Mouse (Mus musculus): ENCODE measurements around the gene Dusp10. TPM values are rescaled to one million over a fixed set of nuclear protein-coding genes. Genes with fewer than 3 reads are reported as not detected.

Gene Dusp10
- polyA plus RNA-seq, 1 experiment from 2014 or later: 7.0 TPM

DNA sequence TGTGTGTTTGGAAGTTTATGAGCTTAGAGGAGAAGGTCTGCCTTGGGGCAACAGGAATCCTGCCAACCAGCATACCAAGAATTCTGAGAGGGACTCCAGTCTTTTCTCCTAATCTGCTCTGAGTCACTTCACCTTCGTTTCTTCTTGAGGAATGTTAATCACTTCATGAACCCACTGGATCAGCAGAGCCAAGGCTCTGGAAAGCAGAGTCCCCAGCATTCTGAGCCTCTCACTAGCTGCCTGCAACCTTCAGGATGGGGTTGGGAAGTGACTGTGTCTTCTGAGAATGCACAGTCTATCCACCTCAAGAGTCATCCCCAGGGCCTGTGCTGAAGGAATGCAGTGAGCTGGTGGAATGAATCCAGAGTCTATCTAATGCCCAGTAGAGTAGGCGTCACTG lies 63.7 kb downstream of the Dusp10 start:
- Histone ChIP-seq H3K9me3 (no peaks in the 10 kb centered on the region), H3K4me1 (replicated peaks) (no peaks in the 10 kb centered on the region), H3K27me3 (no peaks in the 10 kb centered on the region), H3K4me2 (no peak overlapping the region), H3K4me3 (replicated peaks) (no peak overlapping the region), H3K36me3 (no peaks in the 10 kb centered on the region), H3K27ac (no peak overlapping the region), H3K9ac (replicated peaks) (no peak overlapping the region)
- WGBS: 53% methylated on average over 2 of the region's 2 CpGs
- ATAC-seq (ENCODE audit: insufficient number of reproducible peaks, insufficient read depth, low FRiP score, low TSS enrichment, low read depth): no peak

DNA sequence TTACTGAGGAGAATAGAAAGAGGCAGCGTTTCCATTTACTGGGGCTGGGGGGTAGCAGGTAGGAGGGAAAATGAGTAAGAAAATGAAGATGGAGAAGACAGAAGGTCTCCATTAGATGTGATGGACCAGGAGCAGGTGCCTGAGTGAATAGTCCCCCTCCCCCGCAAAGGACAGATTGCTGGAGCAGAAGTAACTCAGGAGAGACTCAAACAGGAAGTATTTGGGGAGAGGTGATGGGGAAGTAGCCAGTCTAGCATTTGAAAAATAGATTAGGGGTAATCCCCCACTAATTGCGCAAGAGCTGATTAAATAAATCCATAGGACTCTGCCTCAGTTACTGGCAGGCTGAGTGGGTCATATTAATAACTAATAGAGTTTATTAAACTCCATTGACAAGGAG lies 66.2 kb downstream of the Dusp10 start:
- no peak overlapping the region for H3K4me3 ChIP-seq (replicated peaks)
- no peaks in the 10 kb centered on the region for H3K9me3 ChIP-seq
- no peaks in the 10 kb centered on the region for H3K27me3 ChIP-seq
- WGBS: 93% methylated on average over 3 of the region's 3 CpGs
- no peaks in the 10 kb centered on the region for H3K4me1 ChIP-seq (replicated peaks)
- ATAC-seq (ENCODE audit: insufficient number of reproducible peaks, insufficient read depth, low FRiP score, low TSS enrichment, low read depth): no peak
- no peak overlapping the region for H3K9ac ChIP-seq (replicated peaks)
- H3K4me2 ChIP-seq: no peak overlapping the region
- H3K27ac ChIP-seq: no peak overlapping the region
- no peaks in the 10 kb centered on the region for H3K36me3 ChIP-seq

DNA sequence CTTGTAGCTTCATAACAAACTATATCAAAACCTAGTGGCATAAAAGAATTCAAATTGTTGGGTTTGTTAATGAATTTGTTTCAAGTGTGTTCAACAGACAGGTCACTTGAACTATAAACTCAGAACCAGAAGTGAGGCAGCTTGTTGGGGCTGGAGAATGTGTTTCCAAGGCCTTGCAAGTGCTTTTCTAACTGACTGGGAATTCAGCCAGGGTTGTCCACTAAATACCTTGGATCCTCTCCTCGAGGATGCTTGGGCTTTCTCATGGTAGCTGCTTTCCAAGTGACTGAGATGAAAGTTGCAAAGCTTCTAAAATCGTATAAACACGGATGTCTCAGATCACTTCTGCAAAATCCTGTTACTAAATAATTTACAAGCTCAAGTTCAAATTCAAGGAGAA lies 69.6 kb downstream of the Dusp10 start:
- WGBS: 77% methylated on average over 3 of the region's 3 CpGs
- Histone ChIP-seq H3K27ac (no peak overlapping the region), H3K4me2 (no peak overlapping the region), H3K4me3 (replicated peaks) (no peak overlapping the region), H3K9me3 (no peaks in the 10 kb centered on the region), H3K36me3 (no peaks in the 10 kb centered on the region), H3K4me1 (replicated peaks) (no peaks in the 10 kb centered on the region), H3K27me3 (no peaks in the 10 kb centered on the region), H3K9ac (replicated peaks) (no peak overlapping the region)
- ATAC-seq (ENCODE audit: insufficient number of reproducible peaks, insufficient read depth, low FRiP score, low TSS enrichment, low read depth): no peak

DNA sequence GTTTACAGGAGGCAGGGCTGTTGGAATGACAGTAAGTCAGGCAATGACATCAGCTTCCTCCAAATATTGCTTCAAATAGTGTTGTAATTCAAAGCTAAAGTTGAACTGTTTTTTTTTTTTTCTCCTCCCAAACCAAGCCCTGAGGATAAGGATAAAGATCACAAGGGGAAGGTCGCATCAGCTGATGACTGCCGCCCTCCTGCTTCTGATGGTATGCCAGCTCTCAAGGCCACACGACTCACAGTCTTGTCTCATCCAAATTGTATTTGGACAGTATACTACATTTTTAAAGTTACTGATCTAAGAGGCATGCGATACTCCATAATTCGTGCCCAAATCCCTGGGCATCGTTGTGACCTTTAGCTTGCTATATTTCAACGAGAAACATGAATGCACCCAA lies 70.1 kb downstream of the Dusp10 start:
- no peaks in the 10 kb centered on the region for H3K4me1 ChIP-seq (replicated peaks)
- H3K27me3 ChIP-seq: no peaks in the 10 kb centered on the region
- H3K27ac ChIP-seq: no peak overlapping the region
- no peak for ATAC-seq (ENCODE audit: insufficient number of reproducible peaks, insufficient read depth, low FRiP score, low TSS enrichment, low read depth)
- H3K9me3 ChIP-seq: no peaks in the 10 kb centered on the region
- H3K36me3 ChIP-seq: no peaks in the 10 kb centered on the region
- no peak overlapping the region for H3K4me2 ChIP-seq
- no peak overlapping the region for H3K4me3 ChIP-seq (replicated peaks)
- 87% methylated on average over 7 of the region's 7 CpGs for WGBS
- no peak overlapping the region for H3K9ac ChIP-seq (replicated peaks)

DNA sequence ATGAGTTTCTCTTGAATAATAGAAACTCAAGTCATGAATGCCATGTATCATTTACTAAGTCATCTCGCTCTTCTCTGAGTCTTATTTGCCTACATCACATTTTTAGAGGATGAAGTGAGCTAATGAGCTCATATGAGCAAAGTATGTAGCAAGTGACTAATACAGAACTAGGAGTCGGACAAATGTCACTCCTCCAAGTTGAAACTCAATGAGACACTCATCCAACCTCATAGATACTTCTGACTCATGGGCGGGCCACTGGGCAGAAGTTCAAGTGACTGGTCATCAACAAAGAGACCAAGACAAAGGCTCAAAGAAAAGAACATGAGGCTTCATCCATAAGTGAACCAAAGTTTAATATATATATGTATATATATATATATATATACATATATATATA lies 71.9 kb downstream of the Dusp10 start:
- H3K4me3 ChIP-seq (replicated peaks): no peak overlapping the region
- no peak for ATAC-seq (ENCODE audit: insufficient number of reproducible peaks, insufficient read depth, low FRiP score, low TSS enrichment, low read depth)
- H3K9ac ChIP-seq (replicated peaks): no peak overlapping the region
- H3K36me3 ChIP-seq: no peaks in the 10 kb centered on the region
- H3K9me3 ChIP-seq: no peaks in the 10 kb centered on the region
- 87% methylated on average over 3 of the region's 3 CpGs for WGBS
- H3K27ac ChIP-seq: no peak overlapping the region
- H3K27me3 ChIP-seq: no peaks in the 10 kb centered on the region
- no peak overlapping the region for H3K4me2 ChIP-seq
- no peaks in the 10 kb centered on the region for H3K4me1 ChIP-seq (replicated peaks)

DNA sequence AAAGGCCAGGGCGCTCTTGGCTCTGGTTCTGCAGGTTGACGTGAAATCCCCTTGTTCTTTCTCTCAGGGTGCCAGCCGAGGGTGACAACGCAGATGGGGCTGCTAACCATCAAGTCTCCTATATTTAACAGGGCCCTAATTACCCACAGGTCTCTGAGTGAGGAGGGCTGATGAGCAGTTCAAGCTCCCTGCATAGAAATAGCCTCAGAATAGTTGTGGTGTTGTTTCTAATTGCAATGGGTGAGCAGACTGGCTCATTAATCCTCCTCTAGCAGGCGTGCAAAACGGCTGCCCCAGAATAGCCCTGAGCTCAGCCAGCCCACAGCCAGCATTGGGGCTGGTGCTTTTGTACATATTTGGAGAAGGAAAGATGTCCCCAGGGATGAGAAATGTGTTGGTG lies 77.4 kb downstream of the Dusp10 start:
- H3K36me3 ChIP-seq: no peaks in the 10 kb centered on the region
- 41% methylated on average over 6 of the region's 6 CpGs for WGBS
- H3K27ac ChIP-seq: no peak overlapping the region
- H3K4me2 ChIP-seq: no peak overlapping the region
- H3K27me3 ChIP-seq: no peaks in the 10 kb centered on the region
- ATAC-seq (ENCODE audit: insufficient number of reproducible peaks, insufficient read depth, low FRiP score, low TSS enrichment, low read depth): no peak
- H3K4me3 ChIP-seq (replicated peaks): no peak overlapping the region
- H3K9me3 ChIP-seq: no peaks in the 10 kb centered on the region
- H3K9ac ChIP-seq (replicated peaks): no peak overlapping the region
- no peaks in the 10 kb centered on the region for H3K4me1 ChIP-seq (replicated peaks)

DNA sequence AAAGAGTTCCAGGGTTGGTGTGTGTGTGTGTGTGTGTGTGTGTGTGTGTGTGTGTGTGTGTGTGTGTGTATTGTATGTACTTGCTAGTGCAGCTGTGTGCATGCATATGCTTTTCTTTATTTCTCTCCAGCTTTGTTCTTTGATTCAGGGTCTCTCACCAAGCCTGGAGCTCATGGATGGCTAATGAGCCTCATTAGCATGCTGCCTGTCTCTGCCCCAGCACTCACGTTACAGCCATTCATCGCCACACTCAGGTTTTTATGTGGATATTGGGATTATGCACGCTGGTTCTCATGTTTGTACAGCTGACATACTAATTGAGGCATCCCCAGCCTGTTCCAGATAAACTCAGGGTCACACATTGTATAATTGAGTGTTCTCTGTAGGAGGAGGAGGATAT lies 81.8 kb downstream of the Dusp10 start:
- ATAC-seq (ENCODE audit: insufficient number of reproducible peaks, insufficient read depth, low FRiP score, low TSS enrichment, low read depth): no peak
- no peak overlapping the region for H3K4me2 ChIP-seq
- WGBS: 51% methylated on average over 3 of the region's 3 CpGs
- no peaks in the 10 kb centered on the region for H3K9me3 ChIP-seq
- H3K9ac ChIP-seq (replicated peaks): no peak overlapping the region
- no peak overlapping the region for H3K27ac ChIP-seq
- no peak overlapping the region for H3K4me3 ChIP-seq (replicated peaks)
- H3K36me3 ChIP-seq: no peaks in the 10 kb centered on the region
- no peaks in the 10 kb centered on the region for H3K4me1 ChIP-seq (replicated peaks)
- H3K27me3 ChIP-seq: no peaks in the 10 kb centered on the region

DNA sequence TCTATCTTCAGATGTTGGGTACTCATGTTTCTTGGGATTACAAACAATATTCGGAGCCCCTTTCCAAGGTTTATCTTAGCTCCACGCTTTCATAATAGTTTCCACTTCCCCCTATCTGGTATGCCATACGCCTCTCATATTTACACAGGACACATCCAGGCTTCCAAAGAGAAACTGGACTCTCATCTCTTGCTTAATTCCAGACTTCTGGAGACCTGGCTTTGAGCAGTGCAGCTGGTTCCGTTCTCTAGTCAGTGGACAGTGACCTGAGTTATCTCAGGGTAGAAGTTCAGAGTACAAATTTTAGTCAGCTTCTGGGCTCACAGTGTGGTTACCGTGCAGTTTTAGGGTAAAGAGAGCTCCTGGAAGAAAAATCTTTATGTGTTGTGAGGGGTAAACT lies 87.3 kb downstream of the Dusp10 start:
- Histone ChIP-seq H3K27me3 (no peaks in the 10 kb centered on the region), H3K27ac (no peak overlapping the region), H3K4me1 (replicated peaks) (no peaks in the 10 kb centered on the region), H3K9me3 (no peaks in the 10 kb centered on the region), H3K36me3 (no peaks in the 10 kb centered on the region), H3K4me2 (no peak overlapping the region), H3K4me3 (replicated peaks) (no peak overlapping the region), H3K9ac (replicated peaks) (no peak overlapping the region)
- 89% methylated on average over 5 of the region's 5 CpGs for WGBS
- ATAC-seq (ENCODE audit: insufficient number of reproducible peaks, insufficient read depth, low FRiP score, low TSS enrichment, low read depth): no peak

DNA sequence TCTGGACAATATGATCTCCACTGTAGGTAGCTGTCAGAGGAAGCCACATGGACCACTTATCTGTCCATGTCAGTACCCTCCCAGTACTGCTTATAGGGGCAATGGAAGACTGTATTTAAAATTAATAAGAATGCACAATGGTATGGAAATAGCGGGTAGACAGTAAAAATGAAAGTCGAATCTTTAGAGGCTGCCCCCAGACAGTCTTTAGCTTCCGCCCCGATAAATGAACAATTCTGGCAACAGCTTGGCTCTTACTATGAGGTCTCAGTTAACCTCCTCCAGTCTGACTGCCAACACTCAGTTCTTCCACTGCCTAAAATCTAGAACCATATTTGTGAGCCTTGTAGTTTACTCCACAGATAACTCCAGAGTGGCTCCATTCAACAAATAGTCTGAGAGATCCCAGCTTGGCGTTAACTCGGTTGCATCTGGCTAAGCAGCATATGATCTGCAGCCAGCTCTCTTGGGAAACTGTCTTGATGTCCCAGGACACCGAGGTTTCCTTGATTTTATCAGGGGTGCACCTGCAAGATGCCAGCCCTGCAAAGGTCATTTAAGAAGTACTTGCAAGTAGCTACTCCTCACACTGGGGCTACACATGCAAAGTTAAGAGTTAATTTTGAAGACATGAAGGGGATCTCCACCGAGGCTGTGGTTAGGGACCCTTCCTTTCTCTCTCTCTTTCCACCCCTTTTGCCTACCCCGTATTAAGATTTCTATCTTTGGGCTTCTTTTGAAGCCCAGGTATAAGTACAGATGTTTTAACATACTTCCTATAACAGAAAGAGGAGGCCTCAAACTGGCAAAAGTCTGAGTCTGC lies 88.0 kb downstream of the Dusp10 start:
- no peak overlapping the region for H3K27ac ChIP-seq
- H3K9ac ChIP-seq (replicated peaks): no peak overlapping the region
- no peak for ATAC-seq (ENCODE audit: insufficient number of reproducible peaks, insufficient read depth, low FRiP score, low TSS enrichment, low read depth)
- no peak overlapping the region for H3K4me2 ChIP-seq
- H3K27me3 ChIP-seq: no peaks in the 10 kb centered on the region
- no peak overlapping the region for H3K4me3 ChIP-seq (replicated peaks)
- no peaks in the 10 kb centered on the region for H3K9me3 ChIP-seq
- no peaks in the 10 kb centered on the region for H3K36me3 ChIP-seq
- 90% methylated on average over 9 of the region's 9 CpGs for WGBS
- H3K4me1 ChIP-seq (replicated peaks): no peaks in the 10 kb centered on the region

DNA sequence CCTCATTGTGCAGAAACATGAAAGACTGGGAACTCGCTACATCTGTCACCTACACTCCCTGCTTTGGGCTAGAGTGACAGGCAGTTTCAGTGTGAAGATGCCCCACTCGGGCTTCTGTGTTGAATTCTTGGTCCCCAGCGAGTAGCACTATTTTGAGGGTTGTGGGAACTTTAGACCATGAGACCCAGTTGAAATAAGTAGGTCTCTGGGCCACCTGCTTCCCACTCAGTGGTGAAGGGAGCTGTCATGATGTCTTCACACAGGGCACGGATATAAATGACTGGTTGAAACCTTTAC lies 88.6 kb downstream of the Dusp10 start:
- no peak overlapping the region for H3K4me3 ChIP-seq (replicated peaks)
- no peaks in the 10 kb centered on the region for H3K27me3 ChIP-seq
- H3K27ac ChIP-seq: no peak overlapping the region
- no peak for ATAC-seq (ENCODE audit: insufficient number of reproducible peaks, insufficient read depth, low FRiP score, low TSS enrichment, low read depth)
- no peaks in the 10 kb centered on the region for H3K36me3 ChIP-seq
- no peak overlapping the region for H3K4me2 ChIP-seq
- 79% methylated on average over 4 of the region's 4 CpGs for WGBS
- no peak overlapping the region for H3K9ac ChIP-seq (replicated peaks)
- no peaks in the 10 kb centered on the region for H3K4me1 ChIP-seq (replicated peaks)
- H3K9me3 ChIP-seq: no peaks in the 10 kb centered on the region

DNA sequence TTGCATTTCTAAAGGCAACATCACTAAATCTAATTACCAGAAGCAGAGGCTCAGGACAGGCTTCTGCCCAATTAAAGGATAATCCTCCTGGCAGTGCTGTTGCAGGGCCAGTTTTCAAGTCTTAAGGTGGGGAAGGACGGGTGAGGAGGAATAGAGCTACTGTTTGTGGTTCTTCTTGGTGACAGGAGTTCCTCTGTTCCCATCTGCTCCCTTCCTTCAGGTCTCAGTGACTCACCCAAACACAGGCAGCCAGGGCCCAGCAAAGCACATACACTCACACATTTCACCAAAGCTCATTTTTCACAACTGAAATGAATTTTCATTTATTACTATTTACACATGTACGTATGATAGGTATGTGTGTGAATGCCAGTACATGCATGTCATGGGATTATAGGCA lies 93.7 kb downstream of the Dusp10 start:
- no peak overlapping the region for H3K4me3 ChIP-seq (replicated peaks)
- no peak overlapping the region for H3K27ac ChIP-seq
- WGBS: 67% methylated on average over 2 of the region's 2 CpGs
- no peak overlapping the region for H3K4me2 ChIP-seq
- H3K27me3 ChIP-seq: no peaks in the 10 kb centered on the region
- no peak overlapping the region for H3K9ac ChIP-seq (replicated peaks)
- H3K9me3 ChIP-seq: no peaks in the 10 kb centered on the region
- no peaks in the 10 kb centered on the region for H3K4me1 ChIP-seq (replicated peaks)
- no peaks in the 10 kb centered on the region for H3K36me3 ChIP-seq
- ATAC-seq (ENCODE audit: insufficient number of reproducible peaks, insufficient read depth, low FRiP score, low TSS enrichment, low read depth): no peak

DNA sequence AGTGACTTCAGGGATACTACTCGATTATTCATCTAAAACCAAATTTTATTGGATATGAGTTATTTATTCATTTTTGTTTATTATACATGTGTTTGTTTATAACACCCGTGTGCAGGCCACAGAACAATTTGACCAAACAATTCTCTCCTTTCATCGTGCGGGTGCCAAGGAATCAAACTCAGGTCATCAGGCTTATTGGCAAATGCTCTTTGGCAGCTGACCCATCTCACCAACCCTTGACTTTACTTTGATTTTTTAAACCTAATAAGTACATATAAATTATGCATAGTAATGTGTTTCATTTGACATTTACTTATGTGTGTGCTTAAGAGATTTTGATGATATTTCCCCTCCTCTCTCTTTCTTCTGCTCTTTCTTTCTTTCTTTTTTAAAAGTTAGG lies 94.3 kb downstream of the Dusp10 start:
- Histone ChIP-seq H3K4me2 (no peak overlapping the region), H3K9me3 (no peaks in the 10 kb centered on the region), H3K9ac (replicated peaks) (no peak overlapping the region), H3K4me3 (replicated peaks) (no peak overlapping the region), H3K36me3 (no peaks in the 10 kb centered on the region), H3K27ac (no peak overlapping the region), H3K4me1 (replicated peaks) (no peaks in the 10 kb centered on the region), H3K27me3 (no peaks in the 10 kb centered on the region)
- 86% methylated on average over 4 of the region's 4 CpGs for WGBS
- ATAC-seq (ENCODE audit: insufficient number of reproducible peaks, insufficient read depth, low FRiP score, low TSS enrichment, low read depth): no peak
